Mouse (Mus musculus): ENCODE measurements at regions not wholly inside any gene's neighbourhood (a gene's known extent, or its start where the extent isn't known, plus 50 kb on each side); places are given as distances from the start of the nearest gene placed in this dataset.

- ATAC-seq (replicated peaks; ENCODE audit: low FRiP score, low read depth) (no peak), DNase-seq (ENCODE audit: low spot score) (no peak)
- no peak for TF ChIP-seq CTCF (IDR thresholded peaks at IDR 0.05; ENCODE audit: low read depth)
- 78% methylated on average over 12 of the region's 12 CpGs for WGBS
- Histone ChIP-seq H3K4me1 (replicated peaks; ENCODE audit: insufficient read depth, low read length) (no peaks in the 10 kb centered on the region), H3K27me3 (ENCODE audit: insufficient read depth, low read length) (no peaks in the 10 kb centered on the region), H3K27ac (no peak overlapping the region), H3K4me2 (ENCODE audit: low read length) (no peak overlapping the region), H3K9me3 (replicated peaks; ENCODE audit: low read length) (no peaks in the 10 kb centered on the region), H3K4me3 (replicated peaks; ENCODE audit: low read depth, low read length) (no peak overlapping the region), H3K36me3 (ENCODE audit: insufficient read depth, low read length) (no peaks in the 10 kb centered on the region), H3K9ac (ENCODE audit: low read depth, low read length) (no peak overlapping the region)
Measured at GRCm38 (mm10) chr19:28087607-28088546, 76.9 kb upstream of the Rfx3 start.

- DNase-seq (ENCODE audit: low spot score) (no peak), ATAC-seq (replicated peaks; ENCODE audit: low FRiP score, low read depth) (no peak)
- 99% methylated on average over 3 of the region's 3 CpGs for WGBS
- H3K36me3 ChIP-seq (ENCODE audit: insufficient read depth, low read length), result no peaks in the 10 kb centered on the region
- no peaks in the 10 kb centered on the region for H3K27me3 ChIP-seq (ENCODE audit: insufficient read depth, low read length)
- H3K4me1 ChIP-seq (replicated peaks; ENCODE audit: insufficient read depth, low read length), result no peaks in the 10 kb centered on the region
- TF ChIP-seq CTCF (IDR thresholded peaks at IDR 0.05; ENCODE audit: low read depth), result no peak
- H3K9me3 ChIP-seq (replicated peaks; ENCODE audit: low read length), result no peaks in the 10 kb centered on the region
- H3K4me2 ChIP-seq (ENCODE audit: low read length), result no peak overlapping the region
- no peak overlapping the region for H3K9ac ChIP-seq (ENCODE audit: low read depth, low read length)
- H3K4me3 ChIP-seq (replicated peaks; ENCODE audit: low read depth, low read length), result no peak overlapping the region
- H3K27ac ChIP-seq, result no peak overlapping the region
Measured at GRCm38 (mm10) chr19:28070386-28070785, 59.4 kb upstream of the Rfx3 start.
